Mouse (Mus musculus): Measurements from ENCODE around the gene Hcls1.

DNA sequence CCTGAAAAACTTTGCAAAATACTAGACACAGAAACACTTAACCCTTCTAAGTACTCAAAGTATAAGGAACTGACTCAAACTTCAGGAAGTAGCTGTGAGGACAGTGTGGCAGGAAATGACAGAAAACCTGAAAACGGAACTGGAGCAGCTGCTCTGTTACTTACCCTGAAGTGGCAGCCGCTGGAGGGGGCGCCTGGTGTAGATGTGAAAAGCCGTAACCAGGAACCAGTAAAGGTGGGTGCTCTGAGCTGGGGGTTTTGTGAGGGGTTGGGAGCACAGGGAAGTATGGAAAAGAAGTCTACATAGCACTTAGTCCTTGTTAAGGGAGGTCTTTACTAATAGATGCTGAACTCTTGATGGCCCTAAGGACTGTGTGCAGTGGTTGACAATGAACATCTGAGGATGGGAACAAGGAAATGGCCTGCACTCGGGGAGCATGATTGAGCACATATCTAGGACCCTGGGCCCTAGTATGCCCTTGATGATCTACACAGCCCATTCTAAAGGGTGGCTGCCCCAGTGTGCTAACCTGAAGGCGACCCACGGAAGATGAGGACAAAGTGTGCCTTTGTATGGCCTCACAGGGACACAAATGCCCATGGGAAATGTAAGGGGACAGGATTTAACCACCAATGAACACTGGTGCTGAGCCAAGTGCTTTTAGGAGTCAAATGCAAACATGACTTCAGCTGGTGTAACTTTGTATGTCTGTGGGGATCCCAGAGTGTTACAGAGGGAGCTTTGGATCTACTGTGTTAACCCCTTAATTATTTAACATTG lies at the start of gene Hcls1:
- TF ChIP-seq POLR2A (IDR thresholded peaks at IDR 0.05; ENCODE audit: borderline replicate concordance, control insufficient read depth, low read depth, low read length) (no peak), CTCF (IDR thresholded peaks at IDR 0.05; ENCODE audit: control insufficient read depth, insufficient read depth, low read length) (no peak)

All from bone marrow, adult 2 months (tissue).